Mouse (Mus musculus) midbrain, embryonic 14.5 days (tissue): ENCODE measurements around the gene Fgd3. TPM values are rescaled to one million over a fixed set of nuclear protein-coding genes. Genes with fewer than 3 reads are reported as not detected.

Experiments used
- ATAC-seq: fragments of 200-750 bp; cut with Nextera tagmentation; 2 replicates; pipeline ENCODE4 v1.8.0; 2017; ENCODE audit warnings: moderate number of reproducible peaks, moderate library complexity; ENCODE audit not compliant: low FRiP score, low TSS enrichment
- DNase-seq: peaks from one replicate; pipeline ENCODE4 v3.0.0-alpha.2; 2015
- H3K27ac ChIP-seq: fragments of 300-500 bp; sonication (generic); replicated peaks from 2 replicates; pipeline ENCODE4 v1.5.1; 2014; ENCODE audit warnings: mild to moderate bottlenecking, low read depth, low read length, moderate library complexity
- H3K27me3 ChIP-seq: fragments of 300-500 bp; sonication (generic); 2 replicates; pipeline ENCODE4 v1.6.1; 2014; ENCODE audit warnings: low read length, control low read depth, mixed read lengths; ENCODE audit not compliant: control insufficient read depth, insufficient read depth
- H3K36me3 ChIP-seq: fragments of 300-500 bp; sonication (generic); 2 replicates; pipeline ENCODE4 v1.6.1; 2014; ENCODE audit warnings: low read length, control low read depth; ENCODE audit not compliant: control insufficient read depth, insufficient read depth
- H3K4me1 ChIP-seq: fragments of 300-500 bp; sonication (generic); 2 replicates; pipeline ENCODE4 v1.6.1; 2014; ENCODE audit warnings: mild to moderate bottlenecking, antibody characterized with exemption, low read length, control low read depth; ENCODE audit not compliant: control insufficient read depth, insufficient read depth
- H3K4me2 ChIP-seq: fragments of 300-500 bp; sonication (generic); 2 replicates; pipeline ENCODE4 v1.6.1; 2014; ENCODE audit warnings: mild to moderate bottlenecking, low read length, moderate library complexity
- H3K4me3 ChIP-seq: fragments of 300-500 bp; sonication (generic); replicated peaks from 2 replicates; pipeline ENCODE4 v1.5.1; 2014; ENCODE audit warnings: low read depth, low read length
- H3K9ac ChIP-seq: fragments of 300-500 bp; sonication (generic); replicated peaks from 2 replicates; pipeline ENCODE4 v1.6.1; 2014; ENCODE audit warnings: mild to moderate bottlenecking, low read length, moderate library complexity
- H3K9me3 ChIP-seq: fragments of 300-500 bp; sonication (generic); 2 replicates; pipeline ENCODE4 v1.6.1; 2016; ENCODE audit warnings: low read length, control low read depth, mixed read lengths; ENCODE audit not compliant: control insufficient read depth
- WGBS: fragments of 180-500 bp; shearing (Covaris S2); extraction: QIAGEN DNeasy Blood & Tissue Kit; methylation state at CpG from one replicate; pipeline ENCODE4 v1.1.7; 2014; 5-methylcytosine and 5-hydroxymethylcytosine counted together
- polyA plus RNA-seq: library from polyadenylated mRNA; unstranded; fragments of >200 nt; fragmentation: Nextera tagmentation; extraction: Ambion mirVana; gene quantifications from 2 replicates; pipeline ENCODE4 v1.2.1, GENCODE M21; 2014

The Fgd3 gene
- polyA plus RNA-seq, 1 experiment from 2014 or later = 1.8 TPM

DNA sequence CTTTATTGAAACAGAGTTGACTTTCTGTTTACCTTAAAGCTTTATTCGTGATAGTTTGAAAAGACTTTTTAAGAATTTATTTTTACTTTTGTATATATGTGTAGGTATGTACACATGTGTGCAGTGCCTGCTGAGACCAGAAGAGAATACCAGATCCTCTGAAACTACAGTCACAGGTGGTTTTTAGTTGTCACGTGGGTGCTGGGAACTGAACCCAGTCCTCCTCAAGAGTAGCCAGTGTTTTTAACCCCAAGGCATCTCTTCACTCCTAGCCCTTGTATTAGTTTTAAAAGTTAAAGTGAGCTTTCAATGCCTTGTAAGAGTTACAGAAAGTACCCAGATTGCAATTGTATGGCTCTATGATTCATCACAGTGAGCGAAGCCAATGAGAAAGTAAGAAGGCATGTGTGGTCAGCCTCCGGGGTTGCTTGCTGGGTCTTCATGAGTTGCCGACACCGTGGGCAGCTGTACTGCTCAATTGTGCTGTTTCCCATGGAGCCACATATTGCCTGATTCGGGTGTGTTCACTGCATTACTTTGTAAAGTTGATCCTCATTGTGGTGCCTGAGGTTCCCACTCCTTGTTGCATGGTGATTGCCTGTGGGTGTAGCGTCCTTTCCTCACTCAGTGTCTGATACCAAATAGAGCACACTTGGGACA lies 37.4 kb upstream of the Fgd3 start:
- Histone ChIP-seq H3K4me1 (peaks cover 9% of the 10 kb centered on the region), H3K36me3 (peaks cover 4% of the 10 kb centered on the region; the same call in 1 of the 2 replicates), H3K9ac (no peak overlapping the region), H3K4me3 (no peak overlapping the region), H3K9me3 (no peaks in the 10 kb centered on the region), H3K27ac (no peak overlapping the region), H3K27me3 (no peaks in the 10 kb centered on the region), H3K4me2 (no peak overlapping the region)
- ATAC-seq (no peak), DNase-seq (no peak)
- WGBS = 95% methylated on average over 8 of the region's 8 CpGs

- peaks cover 4% of the 10 kb centered on the region; the same call in 1 of the 2 replicates for H3K36me3 ChIP-seq
Measured at GRCm38 (mm10) chr13:49356090-49356489, 36.0 kb upstream of the Fgd3 start.

GRCm38 (mm10) chr13:49355461-49356061 lies 35.5 kb upstream of the Fgd3 start:
- Histone ChIP-seq H3K4me3 (no peak overlapping the region), H3K9me3 (no peaks in the 10 kb centered on the region), H3K4me2 (no peak overlapping the region), H3K9ac (no peak overlapping the region), H3K4me1 (peaks cover 8% of the 10 kb centered on the region; the same call in 1 of the 2 replicates), H3K27me3 (no peaks in the 10 kb centered on the region), H3K36me3 (peaks cover 4% of the 10 kb centered on the region; the same call in 1 of the 2 replicates), H3K27ac (no peak overlapping the region)
- ATAC-seq = no peak
- no peak for DNase-seq
- 83% methylated on average over 11 of the region's 11 CpGs for WGBS

More at GRCm38 (mm10) chr13:49356090-49356489, 36.0 kb upstream of the Fgd3 start:
- Histone ChIP-seq H3K9ac (no peak overlapping the region), H3K27me3 (no peaks in the 10 kb centered on the region), H3K4me1 (peaks cover 8% of the 10 kb centered on the region; the same call in 1 of the 2 replicates), H3K4me3 (no peak overlapping the region), H3K27ac (no peak overlapping the region), H3K4me2 (no peak overlapping the region), H3K9me3 (no peaks in the 10 kb centered on the region)
- WGBS = 83% methylated on average over 7 of the region's 7 CpGs
- ATAC-seq = no peak
- no peak for DNase-seq

- Histone ChIP-seq H3K36me3 (peaks cover 4% of the 10 kb centered on the region; the same call in 1 of the 2 replicates), H3K4me2 (no peak overlapping the region), H3K27me3 (no peaks in the 10 kb centered on the region), H3K9ac (no peak overlapping the region), H3K4me3 (no peak overlapping the region), H3K27ac (no peak overlapping the region), H3K9me3 (no peaks in the 10 kb centered on the region), H3K4me1 (peaks cover 8% of the 10 kb centered on the region; the same call in 1 of the 2 replicates)
- DNase-seq = no peak
- 79% methylated on average over 5 of the region's 5 CpGs for WGBS
- ATAC-seq = no peak
Measured at GRCm38 (mm10) chr13:49353991-49354507, 33.9 kb upstream of the Fgd3 start.

GRCm38 (mm10) chr13:49353422-49353821 lies 33.3 kb upstream of the Fgd3 start:
- H3K36me3 ChIP-seq = peaks cover 4% of the 10 kb centered on the region; the same call in 1 of the 2 replicates
- no peaks in the 10 kb centered on the region for H3K9me3 ChIP-seq
- no peak for DNase-seq
- no peak overlapping the region for H3K4me2 ChIP-seq
- peaks cover 8% of the 10 kb centered on the region; the same call in 1 of the 2 replicates for H3K4me1 ChIP-seq
- no peak for ATAC-seq
- H3K27me3 ChIP-seq = no peaks in the 10 kb centered on the region
- no peak overlapping the region for H3K4me3 ChIP-seq
- no peak overlapping the region for H3K27ac ChIP-seq
- no peak overlapping the region for H3K9ac ChIP-seq

- Histone ChIP-seq H3K9ac (no peak overlapping the region), H3K4me2 (no peak overlapping the region), H3K27ac (no peak overlapping the region), H3K9me3 (no peaks in the 10 kb centered on the region), H3K4me1 (peaks cover 8% of the 10 kb centered on the region; the same call in 1 of the 2 replicates), H3K4me3 (no peak overlapping the region), H3K36me3 (peaks cover 4% of the 10 kb centered on the region; the same call in 1 of the 2 replicates), H3K27me3 (no peaks in the 10 kb centered on the region)
- DNase-seq = peak; percentile 57
- 39% methylated on average over 3 of the region's 3 CpGs for WGBS
- peak; percentile 64; the same call in 1 of the 2 replicates for ATAC-seq
Measured at GRCm38 (mm10) chr13:49352581-49353159, 32.6 kb upstream of the Fgd3 start.

- H3K27ac ChIP-seq = no peak overlapping the region
- DNase-seq (no peak), ATAC-seq (no peak)
- H3K27me3 ChIP-seq = no peaks in the 10 kb centered on the region
- no peak overlapping the region for H3K9ac ChIP-seq
- no peak overlapping the region for H3K4me3 ChIP-seq
- no peaks in the 10 kb centered on the region for H3K36me3 ChIP-seq
- no peak overlapping the region for H3K4me2 ChIP-seq
- no peaks in the 10 kb centered on the region for H3K9me3 ChIP-seq
- 96% methylated on average over 6 of the region's 6 CpGs for WGBS
- peaks cover 15% of the 10 kb centered on the region; the same call in 1 of the 2 replicates for H3K4me1 ChIP-seq
Measured at GRCm38 (mm10) chr13:49349836-49350505, 29.9 kb upstream of the Fgd3 start.

- Histone ChIP-seq H3K9ac (no peak overlapping the region), H3K4me2 (no peak overlapping the region), H3K27ac (no peak overlapping the region), H3K27me3 (no peaks in the 10 kb centered on the region), H3K4me3 (no peak overlapping the region), H3K36me3 (no peaks in the 10 kb centered on the region), H3K9me3 (no peaks in the 10 kb centered on the region), H3K4me1 (peaks cover 20% of the 10 kb centered on the region; the same call in 1 of the 2 replicates)
- 95% methylated on average over 4 of the region's 4 CpGs for WGBS
- ATAC-seq = no peak
- DNase-seq = no peak
Measured at GRCm38 (mm10) chr13:49349335-49349734, 29.2 kb upstream of the Fgd3 start.
